Mouse (Mus musculus) liver, embryonic 14.5 days (tissue): ENCODE results near the gene Gnb4. TPM values are rescaled to one million over a fixed set of nuclear protein-coding genes. Genes with fewer than 3 reads are reported as not detected.

Source experiments
- ATAC-seq: fragments of 200-750 bp; cut with Nextera tagmentation; 2 replicates; pipeline ENCODE4 v1.8.0; 2017; ENCODE audit warnings: moderate number of reproducible peaks, mild to moderate bottlenecking, moderate library complexity; ENCODE audit not compliant: insufficient read depth
- DNase-seq, 3 experiments: peaks; one replicate each; pipeline ENCODE4 v3.0.0-alpha.2; 2012 to 2013; ENCODE audit warnings: low read depth in 3 of 3, low spot score in 3 of 3
- H3K27ac ChIP-seq: fragments of 300-500 bp; sonication (generic); 2 replicates; pipeline ENCODE4 v1.5.1; 2014; ENCODE audit warnings: moderate library complexity, mild to moderate bottlenecking, control low read depth, inconsistent platforms
- H3K27me3 ChIP-seq: fragments of 300-500 bp; sonication (generic); 2 replicates; pipeline ENCODE4 v1.6.1; 2014; ENCODE audit warnings: mild to moderate bottlenecking, low read length, moderate library complexity; ENCODE audit not compliant: control insufficient read depth, insufficient read depth
- H3K36me3 ChIP-seq: fragments of 300-500 bp; sonication (generic); replicated peaks from 2 replicates; pipeline ENCODE4 v1.6.1; 2014; ENCODE audit warnings: low read depth; ENCODE audit not compliant: control insufficient read depth, insufficient read depth
- H3K4me1 ChIP-seq, 2 experiments: fragments of 200-500 bp in 1 of 2; fragments of 300-500 bp in 1 of 2; sonication (generic) in 1 of 2; replicated peaks; 2 replicates each; pipeline ENCODE4 v1.6.1; 2012 to 2014; ENCODE audit warnings: antibody characterized with exemption in 1 of 2, inconsistent platforms in 1 of 2, low read length in 1 of 2; ENCODE audit not compliant: control insufficient read depth in 2 of 2, insufficient read depth in 2 of 2
- H3K4me2 ChIP-seq: fragments of 300-500 bp; sonication (generic); 2 replicates; pipeline ENCODE4 v1.6.1; 2014; ENCODE audit warnings: low read depth, mild to moderate bottlenecking, control low read depth, moderate library complexity
- H3K4me3 ChIP-seq, 2 experiments: fragments of 200-500 bp in 1 of 2; fragments of 300-500 bp in 1 of 2; sonication (generic) in 1 of 2; 2 replicates each; pipeline ENCODE4 v1.5.1; 2012 to 2014; ENCODE audit warnings: low read depth in 2 of 2, low read length in 2 of 2, mild to moderate bottlenecking in 2 of 2, control low read depth in 1 of 2, inconsistent platforms in 1 of 2, moderate library complexity in 1 of 2; ENCODE audit not compliant: insufficient read depth in 1 of 2
- H3K9ac ChIP-seq: fragments of 300-500 bp; sonication (generic); replicated peaks from 2 replicates; pipeline ENCODE4 v1.6.1; 2014; ENCODE audit warnings: mild to moderate bottlenecking, control low read depth, moderate library complexity
- H3K9me3 ChIP-seq: fragments of 300-500 bp; sonication (generic); 2 replicates; pipeline ENCODE4 v1.6.1; 2016; ENCODE audit warnings: low read length, mixed read lengths; ENCODE audit not compliant: control insufficient read depth
- CTCF ChIP-seq: IDR thresholded peaks from 2 replicates; pipeline ENCODE4 v1.5.1; 2016; ENCODE audit warnings: antibody characterized with exemption, low read depth, control low read depth
- EP300 ChIP-seq: IDR thresholded peaks from 2 replicates; pipeline ENCODE4 v1.6.1; 2016; ENCODE audit warnings: antibody characterized with exemption, low read depth
- WGBS: fragments of 180-500 bp; shearing (Covaris S2); extraction: QIAGEN DNeasy Blood & Tissue Kit; methylation state at CpG from one replicate; pipeline ENCODE4 v1.1.7; 2014; ENCODE audit not compliant: insufficient replicate concordance; 5-methylcytosine and 5-hydroxymethylcytosine counted together
- polyA plus RNA-seq, 2 experiments: library from polyadenylated mRNA; depleted of rRNA in 1 of 2; stranded (reverse) in 1 of 2; unstranded in 1 of 2; fragments of >200 nt; fragmentation: Nextera tagmentation in 1 of 2; extraction: Ambion mirVana in 1 of 2; gene quantifications; 2 replicates each; pipeline versions ENCODE4 v1.2.1 to v1.2.3; 2012 to 2014

Gnb4 gene
- polyA plus RNA-seq, 2 experiments, result 4.1 to 6.9 TPM

DNA sequence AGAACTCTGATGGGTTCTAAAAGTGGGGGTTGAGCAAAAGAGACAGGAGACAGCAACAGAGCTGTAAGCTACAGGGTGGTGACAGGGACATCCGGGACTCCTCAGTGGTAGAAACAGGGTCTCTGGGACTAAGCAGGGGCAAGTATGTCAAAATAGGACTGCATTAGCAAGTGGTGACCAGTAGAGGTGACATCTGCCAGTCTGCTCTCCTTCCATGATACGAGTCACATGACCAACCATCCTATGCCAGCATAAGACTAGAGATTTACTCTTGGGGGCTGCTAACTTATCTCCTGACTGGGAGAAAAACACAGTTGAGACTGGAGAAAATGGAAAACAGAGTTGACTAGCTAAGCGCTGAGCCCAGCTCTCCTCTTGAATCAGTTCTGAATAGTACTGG lies 30.1 kb downstream of the Gnb4 start:
- ATAC-seq, result no peak
- Histone ChIP-seq H3K9me3 (no peaks in the 10 kb centered on the region), H3K4me2 (no peak overlapping the region), H3K4me1 (no peaks in the 10 kb centered on the region), H3K27ac (no peak overlapping the region), H3K27me3 (no peaks in the 10 kb centered on the region), H3K9ac (no peak overlapping the region), H3K36me3 (no peaks in the 10 kb centered on the region), H3K4me3 (no peak overlapping the region)
- TF ChIP-seq EP300 (no peak), CTCF (peak; percentile 9; the same call in 1 of the 2 replicates)
- WGBS, result 69% methylated on average over 3 of the region's 3 CpGs
- DNase-seq, result no peak

DNA sequence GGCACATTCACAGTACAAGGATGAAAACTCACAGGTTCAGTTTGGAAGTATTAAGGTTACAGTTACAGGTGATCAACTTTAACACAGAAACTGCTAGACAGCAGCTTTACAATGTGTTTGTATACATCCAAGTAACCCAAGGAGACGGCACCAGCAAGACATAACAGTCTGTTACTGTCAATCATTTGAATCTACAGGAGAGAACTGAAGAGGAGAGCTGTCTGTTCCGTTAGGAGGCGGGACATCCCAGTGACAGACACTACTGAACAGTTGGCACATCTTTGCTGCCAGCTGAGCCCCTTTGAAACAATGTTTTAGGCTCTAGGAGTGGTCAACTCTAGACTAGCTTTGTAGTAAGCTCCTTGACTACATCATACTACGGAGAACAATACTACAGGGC lies 32.9 kb downstream of the Gnb4 start:
- TF ChIP-seq EP300, result no peak
- TF ChIP-seq CTCF, result no peak
- Histone ChIP-seq H3K4me3 (no peak overlapping the region), H3K9me3 (no peaks in the 10 kb centered on the region), H3K27me3 (no peaks in the 10 kb centered on the region), H3K4me2 (no peak overlapping the region), H3K9ac (no peak overlapping the region), H3K27ac (no peak overlapping the region), H3K36me3 (no peaks in the 10 kb centered on the region; the same call in 1 of the 2 replicates), H3K4me1 (no peaks in the 10 kb centered on the region)
- 71% methylated on average over 4 of the region's 4 CpGs for WGBS
- DNase-seq (no peak), ATAC-seq (no peak)

DNA sequence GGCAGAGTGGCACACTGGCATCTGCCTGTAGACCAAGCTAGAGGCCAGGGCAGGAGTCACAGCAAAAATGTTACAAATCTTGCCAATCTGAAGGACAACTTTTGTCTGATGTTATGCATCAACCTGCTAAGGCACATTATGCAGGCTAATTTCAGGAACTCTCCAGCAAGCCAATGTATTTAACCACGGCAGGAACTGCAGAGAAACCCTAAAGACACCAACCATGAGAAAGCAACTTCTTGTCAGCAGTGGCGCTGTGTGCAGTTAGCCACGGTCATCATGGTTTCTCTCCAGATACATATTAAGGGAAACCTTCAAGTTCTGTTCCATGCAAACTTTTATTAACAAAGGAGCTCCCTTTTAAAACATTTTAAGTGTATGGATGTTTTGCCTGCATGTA lies 34.5 kb downstream of the Gnb4 start:
- WGBS, result 48% methylated on average over 3 of the region's 3 CpGs

DNA sequence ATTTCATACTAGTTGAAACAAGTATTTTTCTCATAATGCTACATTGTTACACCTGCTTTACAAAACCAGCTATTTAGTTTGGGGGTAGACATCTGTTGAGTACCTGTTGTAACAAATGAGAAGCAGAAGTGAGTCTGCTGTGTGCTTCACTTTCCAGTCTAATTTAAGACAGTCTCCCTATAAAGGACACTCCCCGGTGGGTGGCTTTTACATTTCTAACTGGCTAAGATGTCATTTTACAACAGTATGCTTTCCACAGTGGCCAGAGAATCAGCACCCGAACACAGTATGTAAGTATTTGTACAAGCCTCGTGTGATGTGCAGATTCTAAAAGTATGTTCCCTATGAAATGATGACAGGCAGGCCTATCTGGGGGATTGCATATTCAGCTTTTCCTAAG lies 35.6 kb downstream of the Gnb4 start:
- Histone ChIP-seq H3K4me1 (no peaks in the 10 kb centered on the region), H3K27ac (no peak overlapping the region), H3K9ac (no peak overlapping the region), H3K9me3 (no peaks in the 10 kb centered on the region), H3K4me3 (no peak overlapping the region), H3K27me3 (no peaks in the 10 kb centered on the region), H3K36me3 (no peaks in the 10 kb centered on the region; the same call in 1 of the 2 replicates), H3K4me2 (no peak overlapping the region)
- TF ChIP-seq CTCF (no peak), EP300 (no peak)
- 67% methylated on average over 3 of the region's 3 CpGs for WGBS
- ATAC-seq (no peak), DNase-seq (no peak)

More for the DNA sequence above, 34.5 kb downstream of the Gnb4 start:
- DNase-seq (no peak), ATAC-seq (no peak)
- Histone ChIP-seq H3K27me3 (no peaks in the 10 kb centered on the region), H3K4me2 (no peak overlapping the region), H3K9ac (no peak overlapping the region), H3K27ac (no peak overlapping the region), H3K4me3 (no peak overlapping the region), H3K9me3 (no peaks in the 10 kb centered on the region), H3K36me3 (no peaks in the 10 kb centered on the region; the same call in 1 of the 2 replicates), H3K4me1 (no peaks in the 10 kb centered on the region)
- no peak for TF ChIP-seq CTCF
- no peak for TF ChIP-seq EP300

DNA sequence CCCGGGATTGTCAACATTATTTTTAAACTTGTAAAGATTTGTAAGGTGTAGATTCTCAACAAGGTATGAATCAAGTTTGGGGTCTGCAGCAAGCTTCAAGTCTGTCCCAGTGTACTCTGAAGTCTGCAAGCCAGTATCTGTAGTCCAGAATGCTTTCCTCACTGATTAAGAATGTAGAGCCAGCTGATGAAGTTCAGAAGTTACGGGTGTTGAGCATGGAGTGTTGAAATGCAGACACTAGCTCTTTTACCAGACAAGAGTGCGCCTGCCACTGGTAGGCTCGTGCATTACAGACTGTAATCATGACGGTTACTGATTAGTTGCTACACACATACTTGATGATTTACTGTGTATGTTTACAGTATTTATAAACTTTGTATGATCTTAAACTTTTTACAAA lies 37.6 kb downstream of the Gnb4 start:
- Histone ChIP-seq H3K4me3 (no peak overlapping the region), H3K36me3 (peaks cover 3% of the 10 kb centered on the region), H3K4me2 (no peak overlapping the region), H3K9ac (no peak overlapping the region), H3K4me1 (no peaks in the 10 kb centered on the region), H3K27ac (no peak overlapping the region), H3K9me3 (no peaks in the 10 kb centered on the region), H3K27me3 (no peaks in the 10 kb centered on the region)
- WGBS, result 75% methylated on average over 5 of the region's 5 CpGs
- ATAC-seq (no peak), DNase-seq (no peak)
- TF ChIP-seq EP300 (no peak), CTCF (no peak)
